Mouse (Mus musculus): ENCODE results near the gene Trim80. TPM values are rescaled to one million over a fixed set of nuclear protein-coding genes. Genes with fewer than 3 reads are reported as not detected.

Trim80 gene
- polyA plus RNA-seq, 1 experiment from 2014 or later = 0.27 TPM

DNA sequence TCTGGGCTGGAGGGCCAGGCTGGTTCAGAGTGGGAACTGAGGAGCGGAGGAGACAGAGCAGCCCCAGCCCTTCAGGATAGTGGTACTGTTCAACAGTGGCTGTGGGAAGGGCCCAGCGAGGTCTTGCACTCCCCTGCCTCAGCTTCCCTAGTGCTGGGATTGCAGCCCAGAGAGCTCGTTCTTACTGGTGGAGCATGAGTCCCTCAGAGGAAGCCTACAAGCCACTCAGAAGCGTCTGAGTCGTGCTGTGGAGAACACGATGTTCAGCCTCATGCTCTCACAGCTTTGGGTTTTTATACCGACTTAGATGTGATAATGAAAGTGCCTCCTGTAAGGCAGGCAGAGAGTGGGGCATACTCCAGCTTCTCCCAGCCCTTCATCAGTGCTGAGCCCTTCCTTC is 15.7 kb upstream of the Trim80 start:
- 0 out of 2 replicates have a peak, but pooled peaks cover 4% of the 10 kb centered on the region for H3K36me3 ChIP-seq (ENCODE audit: control insufficient read depth, insufficient read depth, low read length)
- H3K9me3 ChIP-seq (ENCODE audit: control insufficient read depth, low read length) = no peaks in the 10 kb centered on the region
- no peak overlapping the region for H3K4me3 ChIP-seq (ENCODE audit: low read depth, low read length)
- no peak for DNase-seq (ENCODE audit: low spot score)
- no peak overlapping the region for H3K4me2 ChIP-seq
- no peaks in the 10 kb centered on the region for H3K27me3 ChIP-seq (replicated peaks; ENCODE audit: control insufficient read depth, insufficient read depth, low read length)
- peaks cover 9% of the 10 kb centered on the region for H3K4me1 ChIP-seq (replicated peaks; ENCODE audit: control insufficient read depth, insufficient read depth, low read length)
- ATAC-seq (replicated peaks; ENCODE audit: low FRiP score) = no peak
- H3K9ac ChIP-seq (ENCODE audit: low read depth, low read length) = no peak overlapping the region
- 79% methylated on average over 7 of the region's 7 CpGs for WGBS
- H3K27ac ChIP-seq (ENCODE audit: low read depth, low read length) = no peak overlapping the region

DNA sequence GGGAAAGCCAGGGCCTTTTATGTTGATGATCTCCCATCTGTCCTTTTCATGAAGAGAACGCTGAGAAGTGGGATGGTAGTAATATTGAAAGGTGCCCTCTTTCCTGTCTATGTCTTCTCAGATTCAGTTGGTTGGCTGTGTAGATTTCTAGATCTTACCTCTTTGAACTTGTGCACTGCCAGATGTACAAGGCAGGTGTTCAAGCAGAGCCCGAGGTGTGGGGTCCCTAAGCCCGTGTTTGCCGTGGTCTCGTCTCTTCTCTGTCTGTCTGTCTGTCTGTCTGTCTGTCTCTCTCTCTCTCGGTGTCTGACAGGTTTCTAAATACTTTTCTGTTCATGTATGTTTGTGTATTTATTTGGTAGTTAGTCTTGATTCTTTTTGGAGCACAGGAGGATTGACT is 14.7 kb upstream of the Trim80 start:
- ATAC-seq (replicated peaks; ENCODE audit: low FRiP score) (no peak), DNase-seq (ENCODE audit: low spot score) (no peak)
- no peak overlapping the region for H3K4me3 ChIP-seq (ENCODE audit: low read depth, low read length)
- 87% methylated on average over 6 of the region's 6 CpGs for WGBS
- no peaks in the 10 kb centered on the region for H3K27me3 ChIP-seq (replicated peaks; ENCODE audit: control insufficient read depth, insufficient read depth, low read length)
- peaks cover 11% of the 10 kb centered on the region; the same call in 1 of the 2 replicates for H3K36me3 ChIP-seq (ENCODE audit: control insufficient read depth, insufficient read depth, low read length)
- no peaks in the 10 kb centered on the region for H3K9me3 ChIP-seq (ENCODE audit: control insufficient read depth, low read length)
- no peak overlapping the region for H3K27ac ChIP-seq (ENCODE audit: low read depth, low read length)
- H3K9ac ChIP-seq (ENCODE audit: low read depth, low read length) = no peak overlapping the region
- peaks cover 9% of the 10 kb centered on the region for H3K4me1 ChIP-seq (replicated peaks; ENCODE audit: control insufficient read depth, insufficient read depth, low read length)
- H3K4me2 ChIP-seq = no peak overlapping the region

DNA sequence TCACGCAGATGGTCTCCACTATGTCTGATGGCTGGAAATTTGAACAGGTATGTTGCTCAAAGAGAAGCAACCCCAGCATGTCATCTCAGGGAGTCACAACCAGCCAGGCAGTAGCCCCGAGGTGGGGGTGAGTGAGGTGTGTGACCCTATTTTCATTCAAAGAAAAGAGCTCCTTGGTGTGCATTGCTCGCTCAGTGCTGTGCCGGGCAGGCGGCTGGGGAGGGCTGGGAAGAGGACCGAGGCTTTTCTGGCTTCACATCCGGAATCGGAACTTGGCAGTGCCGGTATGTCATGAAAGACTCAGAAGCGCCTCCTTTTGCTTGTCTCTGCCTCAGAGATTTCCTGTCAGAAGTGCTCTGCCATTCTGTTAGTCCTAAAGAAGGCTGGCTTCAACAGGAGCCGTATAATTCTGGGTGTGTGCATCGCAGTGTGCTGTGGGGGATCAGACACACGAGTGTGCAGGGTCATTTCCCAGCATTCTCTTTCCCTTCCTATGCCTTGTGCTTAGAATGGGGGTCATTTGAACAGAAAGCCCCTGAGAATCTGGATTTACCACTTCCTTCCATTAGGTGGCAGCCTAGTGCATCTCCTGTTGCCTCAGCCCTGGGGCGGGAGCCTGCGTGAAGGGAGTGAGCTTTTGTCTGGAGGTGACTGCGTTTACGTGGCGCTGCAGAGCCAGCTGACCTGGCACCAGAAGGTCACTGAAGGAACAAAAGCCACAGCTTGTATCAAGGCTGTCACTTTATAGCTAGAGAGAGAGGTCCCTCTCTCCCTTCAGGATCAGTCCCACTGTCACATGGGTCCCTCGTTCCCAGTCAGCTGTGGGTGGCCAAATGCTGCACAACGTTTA is 12.6 kb upstream of the Trim80 start:
- H3K9ac ChIP-seq (ENCODE audit: low read depth, low read length) = no peak overlapping the region
- H3K27me3 ChIP-seq (replicated peaks; ENCODE audit: control insufficient read depth, insufficient read depth, low read length) = no peaks in the 10 kb centered on the region
- DNase-seq (ENCODE audit: low spot score) (peak; percentile 65), ATAC-seq (replicated peaks; ENCODE audit: low FRiP score) (peak; percentile 69)
- H3K4me3 ChIP-seq (ENCODE audit: low read depth, low read length) = no peak overlapping the region
- peaks cover 12% of the 10 kb centered on the region for H3K36me3 ChIP-seq (ENCODE audit: control insufficient read depth, insufficient read depth, low read length)
- H3K4me1 ChIP-seq (replicated peaks; ENCODE audit: control insufficient read depth, insufficient read depth, low read length) = no peaks in the 10 kb centered on the region
- H3K27ac ChIP-seq (ENCODE audit: low read depth, low read length) = no peak overlapping the region; the same call in 1 of the 2 replicates
- no peaks in the 10 kb centered on the region for H3K9me3 ChIP-seq (ENCODE audit: control insufficient read depth, low read length)
- H3K4me2 ChIP-seq = no peak overlapping the region
- 41% methylated on average over 20 of the region's 20 CpGs for WGBS

DNA sequence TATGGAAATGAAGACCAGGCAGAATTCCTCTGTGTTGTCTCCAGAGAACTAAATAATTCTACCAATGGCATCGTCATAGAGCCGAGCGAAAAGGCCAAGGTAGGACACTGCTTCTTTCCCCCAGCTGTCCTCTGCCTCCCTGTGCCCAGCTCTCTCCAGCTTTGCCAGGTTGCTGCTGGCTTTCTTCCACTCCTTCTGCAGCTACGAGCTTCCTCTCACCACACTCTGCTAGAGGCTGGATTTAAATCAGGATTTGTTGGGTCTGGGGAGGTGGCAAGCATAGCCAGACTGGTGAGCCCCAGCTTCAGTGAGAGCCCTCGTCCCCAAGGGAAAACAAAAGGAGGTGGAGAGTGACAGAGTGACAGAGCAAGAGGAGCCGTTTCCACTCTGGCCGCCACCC is 11.0 kb upstream of the Trim80 start:
- peaks cover 12% of the 10 kb centered on the region for H3K36me3 ChIP-seq (ENCODE audit: control insufficient read depth, insufficient read depth, low read length)

DNA sequence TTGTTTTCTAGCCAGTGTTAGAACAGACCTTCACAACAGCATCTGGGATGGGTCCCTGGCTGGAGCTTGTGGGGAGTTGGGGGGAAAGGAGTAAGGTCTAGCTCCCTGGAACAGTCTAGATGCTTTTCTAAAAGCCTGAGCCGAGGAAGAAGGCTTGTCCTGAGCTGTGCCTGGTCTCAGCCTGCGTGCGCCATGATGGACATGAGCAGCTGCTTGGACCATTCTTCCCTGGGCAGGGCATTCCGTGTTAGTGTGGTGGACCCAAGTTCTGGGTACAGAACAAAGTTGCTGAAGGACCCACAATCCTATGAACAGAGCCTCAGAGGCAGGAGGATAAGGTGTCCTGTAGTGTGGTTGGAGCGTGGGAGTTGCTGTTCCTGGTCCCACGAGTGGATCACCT is 9.8 kb upstream of the Trim80 start:
- Histone ChIP-seq H3K4me1 (replicated peaks; ENCODE audit: control insufficient read depth, insufficient read depth, low read length) (no peaks in the 10 kb centered on the region), H3K36me3 (ENCODE audit: control insufficient read depth, insufficient read depth, low read length) (peaks cover 10% of the 10 kb centered on the region), H3K9ac (ENCODE audit: low read depth, low read length) (no peak overlapping the region), H3K27me3 (replicated peaks; ENCODE audit: control insufficient read depth, insufficient read depth, low read length) (peaks cover 3% of the 10 kb centered on the region; the same call in 1 of the 2 replicates), H3K9me3 (ENCODE audit: control insufficient read depth, low read length) (no peaks in the 10 kb centered on the region), H3K4me2 (no peak overlapping the region), H3K4me3 (ENCODE audit: low read depth, low read length) (no peak overlapping the region), H3K27ac (ENCODE audit: low read depth, low read length) (no peak overlapping the region)
- no peak for ATAC-seq (replicated peaks; ENCODE audit: low FRiP score)
- DNase-seq (ENCODE audit: low spot score) = no peak
- 93% methylated on average over 6 of the region's 6 CpGs for WGBS

More for the DNA sequence above, 11.0 kb upstream of the Trim80 start:
- DNase-seq (ENCODE audit: low spot score) = no peak
- no peak overlapping the region for H3K9ac ChIP-seq (ENCODE audit: low read depth, low read length)
- no peak overlapping the region for H3K4me2 ChIP-seq
- no peak overlapping the region for H3K4me3 ChIP-seq (ENCODE audit: low read depth, low read length)
- no peak for ATAC-seq (replicated peaks; ENCODE audit: low FRiP score)
- no peaks in the 10 kb centered on the region for H3K27me3 ChIP-seq (replicated peaks; ENCODE audit: control insufficient read depth, insufficient read depth, low read length)
- H3K27ac ChIP-seq (ENCODE audit: low read depth, low read length) = no peak overlapping the region
- no peaks in the 10 kb centered on the region for H3K4me1 ChIP-seq (replicated peaks; ENCODE audit: control insufficient read depth, insufficient read depth, low read length)
- H3K9me3 ChIP-seq (ENCODE audit: control insufficient read depth, low read length) = no peaks in the 10 kb centered on the region
- whole genome bisulfite sequencing = 85% methylated on average over 7 of the region's 7 CpGs

DNA sequence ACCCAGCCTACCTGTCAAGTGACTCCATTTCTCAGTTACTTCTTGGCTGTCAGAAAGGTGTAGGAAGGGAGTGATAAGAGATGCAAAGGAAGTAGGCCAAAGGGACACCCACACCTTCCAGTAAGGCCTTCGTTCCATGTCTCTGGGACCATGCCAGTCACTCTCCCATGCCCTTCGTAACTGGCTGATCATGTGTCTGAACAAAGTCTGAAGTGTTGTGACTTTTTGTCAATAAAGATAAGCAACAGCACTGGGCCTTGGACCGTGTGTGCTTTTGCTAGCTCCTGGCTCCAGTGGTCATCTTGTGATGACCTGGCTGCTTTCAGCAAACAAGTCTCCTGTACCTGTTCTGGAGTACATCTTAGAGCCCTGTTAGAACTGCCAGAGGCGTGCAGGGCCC is 7.5 kb upstream of the Trim80 start:
- Histone ChIP-seq H3K4me2 (no peak overlapping the region), H3K9me3 (ENCODE audit: control insufficient read depth, low read length) (no peaks in the 10 kb centered on the region), H3K4me3 (ENCODE audit: low read depth, low read length) (no peak overlapping the region), H3K4me1 (replicated peaks; ENCODE audit: control insufficient read depth, insufficient read depth, low read length) (no peaks in the 10 kb centered on the region), H3K9ac (ENCODE audit: low read depth, low read length) (no peak overlapping the region), H3K27ac (ENCODE audit: low read depth, low read length) (no peak overlapping the region), H3K27me3 (replicated peaks; ENCODE audit: control insufficient read depth, insufficient read depth, low read length) (peaks cover 11% of the 10 kb centered on the region), H3K36me3 (ENCODE audit: control insufficient read depth, insufficient read depth, low read length) (peaks cover 8% of the 10 kb centered on the region)
- WGBS = 63% methylated on average over 4 of the region's 4 CpGs
- DNase-seq (ENCODE audit: low spot score) (no peak), ATAC-seq (replicated peaks; ENCODE audit: low FRiP score) (no peak)

DNA sequence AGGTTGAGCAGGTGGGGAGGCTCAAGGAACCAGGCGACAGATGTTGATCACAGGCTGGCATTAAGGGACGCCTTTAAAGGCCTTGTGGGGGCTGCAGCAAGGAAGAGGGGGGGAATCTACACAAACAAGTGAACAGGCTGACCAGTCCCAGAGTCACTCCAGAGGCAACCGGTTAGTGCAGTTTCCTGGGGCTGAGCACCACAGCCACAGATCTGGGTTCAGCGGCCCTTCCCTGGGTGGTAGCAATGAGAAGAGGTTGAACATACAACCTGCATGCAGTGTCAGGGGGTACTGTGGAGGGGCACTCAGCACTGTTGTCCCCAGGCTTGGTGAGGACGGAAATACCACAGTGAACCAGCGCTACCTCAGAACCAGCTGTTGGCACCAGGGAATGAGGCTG is 7.0 kb upstream of the Trim80 start:
- no peak overlapping the region for H3K4me2 ChIP-seq
- no peaks in the 10 kb centered on the region for H3K4me1 ChIP-seq (replicated peaks; ENCODE audit: control insufficient read depth, insufficient read depth, low read length)
- no peak overlapping the region for H3K4me3 ChIP-seq (ENCODE audit: low read depth, low read length)
- H3K27me3 ChIP-seq (replicated peaks; ENCODE audit: control insufficient read depth, insufficient read depth, low read length) = peaks cover 11% of the 10 kb centered on the region
- peaks cover 8% of the 10 kb centered on the region for H3K36me3 ChIP-seq (ENCODE audit: control insufficient read depth, insufficient read depth, low read length)
- H3K9me3 ChIP-seq (ENCODE audit: control insufficient read depth, low read length) = no peaks in the 10 kb centered on the region
- ATAC-seq (replicated peaks; ENCODE audit: low FRiP score) (no peak), DNase-seq (ENCODE audit: low spot score) (no peak)
- WGBS = 81% methylated on average over 6 of the region's 6 CpGs
- no peak overlapping the region for H3K9ac ChIP-seq (ENCODE audit: low read depth, low read length)
- H3K27ac ChIP-seq (ENCODE audit: low read depth, low read length) = no peak overlapping the region

DNA sequence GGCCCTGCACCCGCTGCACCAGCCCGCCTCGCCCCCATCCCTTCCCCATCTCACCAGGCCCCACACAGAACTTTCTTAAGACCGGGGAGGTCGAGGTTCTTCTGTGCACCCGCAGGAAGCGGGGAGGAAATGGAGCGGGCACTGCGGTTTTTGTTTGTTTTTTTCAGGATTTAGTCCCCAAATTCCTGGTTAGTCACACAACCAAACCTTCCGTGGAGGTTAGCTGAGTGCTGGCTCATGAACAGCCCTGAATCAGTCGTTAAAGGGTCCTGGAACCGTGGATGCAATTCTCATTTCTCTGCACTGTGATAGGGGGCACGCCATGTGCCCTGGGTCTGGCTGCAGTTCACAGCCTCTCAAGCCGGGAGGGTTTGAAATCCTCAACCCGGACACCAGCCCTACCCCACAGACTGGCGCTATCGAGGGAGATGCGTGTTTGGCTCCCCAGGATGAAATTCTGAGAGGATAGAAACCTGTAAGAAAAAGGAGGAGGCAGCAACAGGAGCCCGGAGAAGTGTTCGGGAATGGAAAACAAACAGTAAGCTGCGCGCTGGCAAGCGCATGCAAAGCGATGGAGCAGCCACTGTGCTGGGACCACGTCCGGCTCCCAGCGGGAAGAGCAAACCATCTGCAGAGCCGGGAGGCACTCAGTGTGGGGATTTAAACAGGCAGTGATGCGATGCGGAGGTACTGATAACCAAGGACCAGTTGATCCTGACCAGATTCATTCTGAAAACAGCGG is 4.6 kb upstream of the Trim80 start:
- Histone ChIP-seq H3K36me3 (ENCODE audit: control insufficient read depth, insufficient read depth, low read length) (no peaks in the 10 kb centered on the region; the same call in 1 of the 2 replicates), H3K4me2 (peak overlapping the region; percentile 57), H3K4me1 (replicated peaks; ENCODE audit: control insufficient read depth, insufficient read depth, low read length) (no peaks in the 10 kb centered on the region), H3K9ac (ENCODE audit: low read depth, low read length) (0 out of 2 replicates have a peak overlapping the region, but pooled peaks have one; percentile 31), H3K9me3 (ENCODE audit: control insufficient read depth, low read length) (no peaks in the 10 kb centered on the region; the same call in 1 of the 2 replicates), H3K4me3 (ENCODE audit: low read depth, low read length) (peak overlapping the region; percentile 24), H3K27ac (ENCODE audit: low read depth, low read length) (no peak overlapping the region), H3K27me3 (replicated peaks; ENCODE audit: control insufficient read depth, insufficient read depth, low read length) (peaks cover 11% of the 10 kb centered on the region)
- 5% methylated on average over 31 of the region's 31 CpGs for WGBS
- ATAC-seq (replicated peaks; ENCODE audit: low FRiP score) (no peak), DNase-seq (ENCODE audit: low spot score) (peak; percentile 56)
